Mouse (Mus musculus) ES-E14 (cell line): ENCODE data around the gene 5330417C22Rik. TPM values are rescaled to one million over a fixed set of nuclear protein-coding genes. Genes with fewer than 3 reads are reported as not detected.

Experiments
- DNase-seq: peaks from one replicate; pipeline ENCODE4 v3.0.0-alpha.2; 2013; ENCODE audit warnings: low read depth, low spot score
- H3K27ac ChIP-seq: 2 replicates; pipeline ENCODE4 v1.5.1; 2012; ENCODE audit warnings: low read depth, mild to moderate bottlenecking, low read length, moderate library complexity, mixed read lengths; ENCODE audit not compliant: poor library complexity, insufficient read depth, severe bottlenecking
- H3K36me3 ChIP-seq: 2 replicates; pipeline ENCODE4 v1.6.1; 2012; ENCODE audit warnings: mild to moderate bottlenecking, low read length, moderate library complexity, mixed read lengths; ENCODE audit not compliant: control insufficient read depth, poor library complexity, insufficient read depth, severe bottlenecking
- H3K4me1 ChIP-seq, 2 experiments: fragments of 150-350 bp in 1 of 2; sonication (generic) in 1 of 2; 2 replicates each; pipeline ENCODE4 v1.6.1; 2012; ENCODE audit warnings: low read length in 2 of 2, mild to moderate bottlenecking in 1 of 2, mixed read lengths in 1 of 2; ENCODE audit not compliant: control insufficient read depth in 2 of 2, insufficient read depth in 2 of 2, poor library complexity in 1 of 2
- H3K4me3 ChIP-seq, 2 experiments: fragments of 150-350 bp in 1 of 2; sonication (generic) in 1 of 2; 2 replicates each; pipeline ENCODE4 v1.5.1; 2012; ENCODE audit warnings: low read length in 2 of 2, low read depth in 1 of 2, mild to moderate bottlenecking in 1 of 2, mixed read lengths in 1 of 2; ENCODE audit not compliant: insufficient read depth in 1 of 2, poor library complexity in 1 of 2, severe bottlenecking in 1 of 2
- H3K9ac ChIP-seq: 2 replicates; pipeline ENCODE4 v1.6.1; 2012; ENCODE audit warnings: low read depth, mild to moderate bottlenecking, low read length, mixed read lengths; ENCODE audit not compliant: poor library complexity, insufficient read depth, severe bottlenecking
- H3K9me3 ChIP-seq: fragments of 150-350 bp; sonication (generic); 2 replicates; pipeline ENCODE4 v1.6.1; 2012; ENCODE audit warnings: low read depth, mild to moderate bottlenecking, low read length; ENCODE audit not compliant: control insufficient read depth, insufficient read depth
- CHD2 ChIP-seq: IDR thresholded peaks from 2 replicates; pipeline ENCODE4 v1.6.1; 2014; ENCODE audit warnings: mild to moderate bottlenecking, low read depth, low read length, inconsistent platforms
- HCFC1 ChIP-seq: IDR thresholded peaks from 2 replicates; pipeline ENCODE4 v1.6.1; 2012; ENCODE audit warnings: low read length, inconsistent platforms, borderline replicate concordance; ENCODE audit not compliant: insufficient read depth
- MAFK ChIP-seq: IDR thresholded peaks from 2 replicates; pipeline ENCODE4 v1.6.1; 2014; ENCODE audit warnings: mild to moderate bottlenecking, low read depth, low read length, inconsistent platforms; ENCODE audit not compliant: insufficient read depth
- ZC3H11A ChIP-seq: IDR thresholded peaks from 2 replicates; pipeline ENCODE4 v1.6.1; 2012; ENCODE audit warnings: low read depth, mild to moderate bottlenecking, inconsistent platforms, low read length, borderline replicate concordance
- ZNF384 ChIP-seq: IDR thresholded peaks from 2 replicates; pipeline ENCODE4 v1.6.1; 2012; ENCODE audit warnings: low read depth, low read length, inconsistent platforms
- in situ Hi-C, 2 experiments: fragments of 600-800 bp; cut with MboI; formaldehyde crosslinking; loops; one replicate each; pipeline ENCODE4 v1.15.1; 2025; ENCODE audit warnings: low sequenced_read_pairs in 2 of 2, inconsistent platforms in 1 of 2; ENCODE audit not compliant: unreplicated experiment in 2 of 2
- total RNA-seq: library from RNA; depleted of rRNA; stranded (reverse); fragments of 300-350 nt; gene quantifications from 2 replicates; pipeline ENCODE4 v1.2.3, GENCODE M21; 2012

The 5330417C22Rik gene
- total RNA-seq, 1 experiment = 0.27 TPM

- Histone ChIP-seq H3K36me3 (peaks cover 4% of the 10 kb centered on the region; the same call in 1 of the 2 replicates), H3K9ac (no peak overlapping the region), H3K27ac (no peak overlapping the region), H3K4me1 (peaks cover 0 to 10% of the 10 kb centered on the region in 2 experiments; a peak in 1 of 4 replicates), H3K9me3 (no peaks in the 10 kb centered on the region), H3K4me3 (no peak overlapping the region)
- in situ Hi-C loops = no loop called here
- DNase-seq = no peak
- TF ChIP-seq CHD2 (no peak), ZNF384 (no peak), HCFC1 (no peak), ZC3H11A (no peak), MAFK (no peak)
These were observed 124.6 kb downstream of the 5330417C22Rik start for GRCm38 (mm10) chr3:108411754-108412121.

GRCm38 (mm10) chr3:108411026-108411753 is 125.1 kb downstream of the 5330417C22Rik start:
- no peak overlapping the region for H3K4me3 ChIP-seq
- no peak overlapping the region for H3K27ac ChIP-seq
- no peak for TF ChIP-seq ZNF384
- no peak overlapping the region for H3K9ac ChIP-seq
- no peaks in the 10 kb centered on the region for H3K9me3 ChIP-seq
- H3K4me1 ChIP-seq = peaks cover 0 to 14% of the 10 kb centered on the region in 2 experiments; a peak in 2 of 4 replicates
- peaks cover 4% of the 10 kb centered on the region; the same call in 1 of the 2 replicates for H3K36me3 ChIP-seq
- in situ Hi-C loops = no loop called here
- no peak for DNase-seq

DNA sequence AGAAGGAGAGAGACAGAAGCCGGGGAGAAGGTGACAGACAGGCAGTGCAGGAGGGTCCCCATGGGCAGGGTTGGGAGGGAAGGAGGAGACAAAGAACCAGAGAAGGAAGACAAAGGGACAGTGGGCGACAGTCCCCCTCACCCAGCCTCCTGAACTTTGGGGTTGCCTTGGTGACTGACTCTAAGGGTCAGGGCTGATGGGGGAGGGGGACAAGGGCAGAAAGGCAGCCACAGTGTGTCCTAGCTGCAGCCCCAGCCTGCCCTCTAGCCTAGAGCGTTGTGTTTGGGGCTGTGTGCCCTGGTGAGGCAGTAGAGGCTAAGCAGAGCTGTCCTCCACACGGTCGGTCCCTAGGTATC is 126.0 kb downstream of the 5330417C22Rik start:
- DNase-seq = no peak
- Histone ChIP-seq H3K36me3 (peaks cover 4% of the 10 kb centered on the region; the same call in 1 of the 2 replicates), H3K9me3 (no peaks in the 10 kb centered on the region), H3K4me3 (no peak overlapping the region), H3K27ac (no peak overlapping the region), H3K4me1 (peaks cover 0 to 20% of the 10 kb centered on the region in 2 experiments; a peak in 2 of 4 replicates), H3K9ac (no peak overlapping the region)
- TF ChIP-seq CHD2 = no peak
- TF ChIP-seq HCFC1 = no peak
- TF ChIP-seq MAFK = no peak
- TF ChIP-seq ZC3H11A = no peak
- no peak for TF ChIP-seq ZNF384
- in situ Hi-C loops = no loop called here

GRCm38 (mm10) chr3:108409656-108410358 is 126.5 kb downstream of the 5330417C22Rik start:
- TF ChIP-seq HCFC1 (no peak), MAFK (no peak), CHD2 (no peak), ZC3H11A (no peak), ZNF384 (no peak)
- no peak overlapping the region for H3K27ac ChIP-seq
- no peak for DNase-seq
- H3K4me3 ChIP-seq = no peak overlapping the region
- in situ Hi-C loops = loop anchor here in 1 of 2 experiments (10.0 kb wide), 1 partner anchor 165 kb away; the partner anchor contains the start of gene Taf13
- H3K36me3 ChIP-seq = peaks cover 4% of the 10 kb centered on the region; the same call in 1 of the 2 replicates
- H3K9me3 ChIP-seq = no peaks in the 10 kb centered on the region
- H3K4me1 ChIP-seq = peaks cover 0 to 17% of the 10 kb centered on the region in 2 experiments; a peak in 2 of 4 replicates
- H3K9ac ChIP-seq = no peak overlapping the region
